Mouse (Mus musculus) thymus, adult 2 months (tissue): Measurements from ENCODE around the gene Prtg.

ENCODE experiments used
- CTCF ChIP-seq: fragments of 200-500 bp; IDR thresholded peaks from 2 replicates; pipeline ENCODE4 v1.5.1; 2012; ENCODE audit warnings: mild to moderate bottlenecking, control low read depth, low read length, moderate library complexity, borderline replicate concordance; ENCODE audit not compliant: control insufficient read depth, poor library complexity, insufficient read depth; ENCODE audit errors: extremely low read depth
- POLR2A ChIP-seq: fragments of 200-500 bp; IDR thresholded peaks from 2 replicates; pipeline ENCODE4 v1.6.1; 2012; ENCODE audit warnings: mild to moderate bottlenecking, low read length, control low read depth, moderate library complexity; ENCODE audit not compliant: control insufficient read depth, poor library complexity, insufficient read depth; ENCODE audit errors: extremely low read depth

GRCm38 (mm10) chr9:72935309-72935708 lies 128.6 kb downstream of the Prtg start:
- TF ChIP-seq POLR2A (no peak), CTCF (no peak)
